ENCODE assay signal across 8 mouse cellular contexts in the genomic region with DNA sequence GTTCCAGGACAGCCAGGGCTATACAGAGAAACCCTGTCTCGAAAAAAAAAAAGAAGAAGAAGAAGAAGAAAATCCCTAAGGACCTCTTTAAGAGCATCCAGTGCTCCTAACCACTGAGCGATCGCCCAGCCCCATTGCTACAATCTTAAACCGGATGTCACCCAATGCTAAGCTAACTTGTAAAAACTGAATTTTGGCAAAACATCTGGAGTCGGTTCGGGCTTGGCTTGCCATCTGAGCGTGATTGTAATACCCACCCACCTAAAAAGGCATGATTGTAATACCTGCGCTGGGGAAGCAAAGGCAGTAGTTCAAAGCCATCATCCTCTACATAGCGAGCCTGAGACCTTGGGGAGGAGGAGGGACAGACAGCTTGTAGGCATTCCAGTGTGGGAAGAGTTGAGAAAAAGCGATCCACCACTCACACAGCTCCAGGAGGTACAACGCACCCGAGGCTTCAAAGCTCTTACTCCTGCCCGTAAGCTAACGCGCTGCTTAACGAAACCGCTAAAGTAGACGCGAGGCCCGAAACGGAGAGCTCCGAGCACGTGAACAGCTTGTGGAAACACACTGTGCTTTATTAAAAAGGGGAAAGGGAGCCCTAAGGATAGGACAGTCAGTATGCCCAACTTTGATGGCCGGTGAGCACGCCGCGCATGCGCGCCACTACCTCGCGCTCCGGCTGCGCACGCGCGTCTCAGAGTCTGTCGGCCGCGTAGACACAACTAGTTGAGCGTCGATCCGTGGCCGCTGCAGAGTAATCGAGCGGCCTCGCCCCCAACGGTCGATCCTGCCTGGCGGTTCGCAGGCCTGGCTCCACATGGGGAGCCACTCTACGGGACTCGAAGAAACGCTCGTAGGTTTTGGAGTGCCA. TPM values are rescaled to one million over a fixed set of nuclear protein-coding genes. Genes with fewer than 3 reads are reported as not detected.
DNase-seq lines count a peak whose midpoint lies in the region; ATAC-seq and TF ChIP-seq lines count a peak whose summit lies in the region.

TSS of gene Pomt1 (plus strand) at position 705 of the 874 bp plus-strand sequence.

- peak; percentile 92 for ATAC-seq in forebrain, embryonic 16.5 days
- peak; percentile 93 for ATAC-seq in lung, embryonic 14.5 days (ENCODE audit: insufficient read depth)

- peak; percentile 90 for DNase-seq in ES-E14 (ENCODE audit: low read depth, low spot score)
- DNase-seq in cerebellum, adult 11-12 months = peak; percentile 92
- DNase-seq in heart, postnatal 36 days = peak; percentile 89 to 90
- DNase-seq in layer of hippocampus, adult 2 months (ENCODE audit: low spot score in 2 of 2) = peak; percentile 88 to 89
- peak; percentile 99 for DNase-seq in lung, embryonic 14.5 days
- DNase-seq in thymus, adult 2 months = peak; percentile 86

- in situ Hi-C loops in ES-E14 (cut with MboI; ENCODE audit: low sequenced_read_pairs in 2 of 2, unreplicated experiment in 2 of 2) = no loop called here

- H3K4me2 ChIP-seq in forebrain, embryonic 16.5 days (ENCODE audit: low read length) = peak within 1 kb of the TSS; percentile 79
- H3K4me2 ChIP-seq in lung, embryonic 14.5 days = peak within 1 kb of the TSS; percentile 93

- 1% methylated on average over 54 of the region's 54 CpGs for WGBS in forebrain, embryonic 16.5 days
- under 1% methylated on average over 54 of the region's 54 CpGs for WGBS in lung, embryonic 14.5 days
- under 1% methylated on average over 54 of the region's 54 CpGs for WGBS in olfactory bulb, adult 2 months
- under 1% methylated on average over 54 of the region's 54 CpGs for WGBS in thymus, adult 2 months

- intact Hi-C loops in heart, postnatal 36 days (cut with DNase I) = loop anchor here (2.0 to 5.0 kb wide), 2 partner anchors 23 to 99 kb away; no protein-coding TSS in a partner anchor

- peaks cover 25% of the 10 kb centered on the region for H3K36me3 ChIP-seq in ES-E14 (ENCODE audit: control insufficient read depth, insufficient read depth, low read length, poor library complexity, severe bottlenecking)
- peaks cover 12% of the 10 kb centered on the region for H3K36me3 ChIP-seq in forebrain, embryonic 16.5 days (ENCODE audit: control insufficient read depth, insufficient read depth)
- peaks cover 44% of the 10 kb centered on the region for H3K36me3 ChIP-seq in lung, embryonic 14.5 days (ENCODE audit: insufficient read depth)
- H3K36me3 ChIP-seq in thymus, adult 2 months (ENCODE audit: control insufficient read depth, insufficient read depth, low read length) = peaks cover 12% of the 10 kb centered on the region

- peaks cover 0 to 5% of the 10 kb centered on the region in 2 experiments; a peak in 2 of 4 replicates for H3K4me1 ChIP-seq in ES-E14 (ENCODE audit: control insufficient read depth in 2 of 2, insufficient read depth in 2 of 2, low read length in 2 of 2, poor library complexity in 1 of 2)
- peaks cover 22% of the 10 kb centered on the region for H3K4me1 ChIP-seq in forebrain, embryonic 16.5 days (replicated peaks; ENCODE audit: control insufficient read depth, insufficient read depth, low read length)
- H3K4me1 ChIP-seq in lung, embryonic 14.5 days (ENCODE audit: insufficient read depth) = peaks cover 10% of the 10 kb centered on the region; the same call in 1 of the 2 replicates
- H3K4me1 ChIP-seq in olfactory bulb, adult 2 months (ENCODE audit: control insufficient read depth, insufficient read depth, low read length) = no peaks in the 10 kb centered on the region; the same call in 1 of the 2 replicates
- peaks cover 13% of the 10 kb centered on the region for H3K4me1 ChIP-seq in thymus, adult 2 months (replicated peaks; ENCODE audit: control insufficient read depth, insufficient read depth, low read length)

- H3K27ac ChIP-seq in ES-E14 (ENCODE audit: insufficient read depth, low read depth, low read length, poor library complexity, severe bottlenecking) = peak within 1 kb of the TSS; percentile 56
- H3K27ac ChIP-seq in forebrain, embryonic 16.5 days (ENCODE audit: low read length) = peak within 1 kb of the TSS; percentile 84
- peak within 1 kb of the TSS; percentile 93 for H3K27ac ChIP-seq in layer of hippocampus, adult 2 months
- peak within 1 kb of the TSS; percentile 90 for H3K27ac ChIP-seq in lung, embryonic 14.5 days (ENCODE audit: low read depth)
- H3K27ac ChIP-seq in olfactory bulb, adult 2 months (ENCODE audit: insufficient read depth, low read depth, low read length) = peak within 1 kb of the TSS; percentile 76
- peak within 1 kb of the TSS; percentile 69 for H3K27ac ChIP-seq in thymus, adult 2 months (ENCODE audit: control insufficient read depth, insufficient read depth, low read length)

- H3K27me3 ChIP-seq in forebrain, embryonic 16.5 days (replicated peaks; ENCODE audit: control insufficient read depth, insufficient read depth, low read length) = no peaks in the 10 kb centered on the region
- H3K27me3 ChIP-seq in lung, embryonic 14.5 days (ENCODE audit: insufficient read depth, low read length) = no peaks in the 10 kb centered on the region
- H3K27me3 ChIP-seq in thymus, adult 2 months (ENCODE audit: control insufficient read depth, insufficient read depth, low read length) = no peaks in the 10 kb centered on the region

- H3K9ac ChIP-seq in ES-E14 (ENCODE audit: insufficient read depth, low read depth, low read length, poor library complexity, severe bottlenecking) = peak within 1 kb of the TSS; percentile 87
- H3K9ac ChIP-seq in forebrain, embryonic 16.5 days (replicated peaks; ENCODE audit: low read depth, low read length) = peak within 1 kb of the TSS; percentile 70
- peak within 1 kb of the TSS; percentile 62 for H3K9ac ChIP-seq in lung, embryonic 14.5 days

- TF ChIP-seq CTCF in layer of hippocampus, adult 2 months (conservative IDR thresholded peaks at IDR 0.05) = no peak
- TF ChIP-seq CTCF in lung, embryonic 14.5 days (IDR thresholded peaks at IDR 0.05; ENCODE audit: low read depth) = no peak
- no peak for TF ChIP-seq CTCF in olfactory bulb, adult 2 months (IDR thresholded peaks at IDR 0.05; ENCODE audit: insufficient read depth, low read depth, low read length)
- TF ChIP-seq CTCF in thymus, adult 2 months (IDR thresholded peaks at IDR 0.05; ENCODE audit: borderline replicate concordance, control insufficient read depth, extremely low read depth, insufficient read depth, low read length, poor library complexity) = no peak

- H3K4me3 ChIP-seq in ES-E14 (ENCODE audit: insufficient read depth in 1 of 2, low read depth in 1 of 2, low read length in 2 of 2, poor library complexity in 1 of 2, severe bottlenecking in 1 of 2) = peak within 1 kb of the TSS; percentile 77 to 89
- H3K4me3 ChIP-seq in forebrain, embryonic 16.5 days (replicated peaks; ENCODE audit: low read length) = peak within 1 kb of the TSS; percentile 63
- peak within 1 kb of the TSS; percentile 89 for H3K4me3 ChIP-seq in layer of hippocampus, adult 2 months
- peak within 1 kb of the TSS; percentile 71 for H3K4me3 ChIP-seq in lung, embryonic 14.5 days (ENCODE audit: low read depth, low read length)
- peak within 1 kb of the TSS; percentile 71 for H3K4me3 ChIP-seq in olfactory bulb, adult 2 months (ENCODE audit: insufficient read depth, low read depth, low read length)
- H3K4me3 ChIP-seq in thymus, adult 2 months (ENCODE audit: control insufficient read depth, insufficient read depth, low read length) = peak within 1 kb of the TSS; percentile 94

- TF ChIP-seq POLR2A in olfactory bulb, adult 2 months (IDR thresholded peaks at IDR 0.05; ENCODE audit: insufficient read depth, low read depth, low read length) = peak; percentile 68; the same call in 1 of the 2 replicates
- peak; percentile 85 for TF ChIP-seq POLR2A in thymus, adult 2 months (IDR thresholded peaks at IDR 0.05; ENCODE audit: control insufficient read depth, extremely low read depth, insufficient read depth, low read length, poor library complexity)

- no peaks in the 10 kb centered on the region for H3K9me3 ChIP-seq in ES-E14 (ENCODE audit: control insufficient read depth, insufficient read depth, low read depth, low read length)
- H3K9me3 ChIP-seq in forebrain, embryonic 16.5 days (ENCODE audit: control insufficient read depth, low read length) = no peaks in the 10 kb centered on the region
- H3K9me3 ChIP-seq in lung, embryonic 14.5 days (ENCODE audit: low read depth, low read length) = no peaks in the 10 kb centered on the region

TF ChIP-seq in ES-E14, 5 proteins besides CTCF, POLR2A, EP300 and RAD21:
- no peak for TF ChIP-seq MAFK (IDR thresholded peaks at IDR 0.05; ENCODE audit: insufficient read depth, low read depth, low read length)
- TF ChIP-seq HCFC1 (IDR thresholded peaks at IDR 0.05; ENCODE audit: borderline replicate concordance, insufficient read depth, low read length) = peak; percentile 81

RNA-seq across cellular contexts. Expression of gene Pomt1, which starts in this region (rescaled TPM):
- total RNA-seq in ES-E14 (2012; rRNA removed) = 36.5 and 63.7 TPM in 2 replicates
- 29.9 and 36.8 TPM in 2 replicates for polyA plus RNA-seq in forebrain, embryonic 16.5 days (2015; fragmentation: Nextera tagmentation; extraction: Ambion mirVana)
- 10 to 100 TPM; 13.7 to 14.3 TPM for total RNA-seq in heart, postnatal 36 days (2021)
- total RNA-seq in layer of hippocampus, adult 2 months (2021) = 10 to 100 TPM; 23.4 to 24.1 TPM
- polyA plus RNA-seq in lung, embryonic 14.5 days (2014; fragmentation: Nextera tagmentation; extraction: Ambion mirVana) = 19.4 and 21.6 TPM in 2 replicates
- not detected in 2 replicates for polyA plus RNA-seq in olfactory bulb, adult 2 months (2012; ENCODE audit: insufficient read depth, insufficient read length, low replicate concordance, missing spikeins)
- polyA plus RNA-seq in thymus, adult 2 months (2012; rRNA removed) = 36.4 and 42.1 TPM in 2 replicates

Comparison
In these comparisons a context has a peak if more than half of its experiments do, and no peak if none do; other contexts are left out.
1. Peak in every context shown above with its lines: DNase-seq, ATAC-seq, H3K4me3 ChIP-seq and H3K27ac ChIP-seq.
2. RNA of gene Pomt1 (polyA plus RNA-seq): 29.9 to 36.8 TPM in forebrain, embryonic 16.5 days, 36.4 to 42.1 TPM in thymus, adult 2 months and 19.4 to 21.6 TPM in lung, embryonic 14.5 days; not detected in olfactory bulb, adult 2 months; every median in the first group is over 10 times any median in the second.